Mouse (Mus musculus) ES-CJ7 (cell line): ENCODE measurements around the gene Lmntd1.
A peak's percentile ranks its signal among the peaks of the same experiment; 100 is the strongest.

Experiments
- DNase-seq: peaks from one replicate; pipeline ENCODE4 v3.0.0; 2011; ENCODE audit warnings: low read depth, low spot score

Lmntd1 gene

GRCm38 (mm10) chr6:145435156-145435555 lies 179.0 kb downstream of the Lmntd1 start:
- no peak for DNase-seq

- DNase-seq, result no peak
Measured at GRCm38 (mm10) chr6:145433897-145434296, 180.2 kb downstream of the Lmntd1 start.

GRCm38 (mm10) chr6:145432711-145433708 lies 181.1 kb downstream of the Lmntd1 start:
- DNase-seq, result no peak

GRCm38 (mm10) chr6:145431747-145432146 lies 182.4 kb downstream of the Lmntd1 start:
- DNase-seq, result no peak

- DNase-seq, result no peak
Measured at GRCm38 (mm10) chr6:145427411-145427810, 186.7 kb downstream of the Lmntd1 start.

GRCm38 (mm10) chr6:145426501-145426900 lies 187.6 kb downstream of the Lmntd1 start:
- no peak for DNase-seq

- no peak for DNase-seq
Measured at GRCm38 (mm10) chr6:145424156-145424555, 190.0 kb downstream of the Lmntd1 start.

GRCm38 (mm10) chr6:145423484-145423883 lies 190.6 kb downstream of the Lmntd1 start:
- no peak for DNase-seq

- DNase-seq, result no peak
Measured at GRCm38 (mm10) chr6:145421666-145422065, 192.5 kb downstream of the Lmntd1 start.

- no peak for DNase-seq
Measured at GRCm38 (mm10) chr6:145420407-145420806, 193.7 kb downstream of the Lmntd1 start.

- DNase-seq, result no peak
Measured at GRCm38 (mm10) chr6:145418856-145419255, 195.3 kb downstream of the Lmntd1 start.

- DNase-seq, result no peak
Measured at GRCm38 (mm10) chr6:145417720-145418440, 196.2 kb downstream of the Lmntd1 start.

GRCm38 (mm10) chr6:145417014-145417719 lies 197.0 kb downstream of the Lmntd1 start:
- peak; percentile 78 for DNase-seq

GRCm38 (mm10) chr6:145404369-145405051 lies 209.6 kb downstream of the Lmntd1 start:
- peak; percentile 50 for DNase-seq

GRCm38 (mm10) chr6:145401140-145401539 lies 213.0 kb downstream of the Lmntd1 start:
- no peak for DNase-seq

GRCm38 (mm10) chr6:145397881-145398280 lies 216.2 kb downstream of the Lmntd1 start:
- no peak for DNase-seq

GRCm38 (mm10) chr6:145396534-145396933 lies 217.6 kb downstream of the Lmntd1 start:
- DNase-seq, result no peak

GRCm38 (mm10) chr6:145390421-145390820 lies 223.7 kb downstream of the Lmntd1 start:
- no peak for DNase-seq

GRCm38 (mm10) chr6:145389904-145390303 lies 224.2 kb downstream of the Lmntd1 start:
- DNase-seq, result no peak

- DNase-seq, result no peak
Measured at GRCm38 (mm10) chr6:145387378-145387777, 226.7 kb downstream of the Lmntd1 start.
